Mouse (Mus musculus) cerebellum, adult 2 months (tissue): ENCODE measurements around the gene Elmo3. TPM values are rescaled to one million over a fixed set of nuclear protein-coding genes. Genes with fewer than 3 reads are reported as not detected.
A peak's percentile ranks its signal among the peaks of the same experiment; 100 is the strongest.

ENCODE experiments used
- DNase-seq, 2 experiments: peaks; one replicate each; pipeline ENCODE4 v3.0.0; 2021
- H3K27ac ChIP-seq: fragments of 200-500 bp; 2 replicates; pipeline ENCODE4 v1.5.1; 2012; ENCODE audit warnings: low read length, control low read depth, inconsistent platforms; ENCODE audit not compliant: insufficient read depth
- H3K27me3 ChIP-seq: fragments of 200-500 bp; 2 replicates; pipeline ENCODE4 v1.6.1; 2012; ENCODE audit warnings: inconsistent platforms, mild to moderate bottlenecking, low read length, moderate library complexity; ENCODE audit not compliant: control insufficient read depth, insufficient read depth
- H3K4me1 ChIP-seq: fragments of 200-500 bp; 2 replicates; pipeline ENCODE4 v1.6.1; 2011; ENCODE audit warnings: low read length; ENCODE audit not compliant: control insufficient read depth, insufficient read depth
- H3K4me3 ChIP-seq: fragments of 200-500 bp; replicated peaks from 2 replicates; pipeline ENCODE3; 2011; ENCODE audit warnings: mild to moderate bottlenecking, low read depth, low read length, control low read depth; ENCODE audit not compliant: insufficient read depth
- CTCF ChIP-seq: fragments of 200-500 bp; IDR thresholded peaks from 2 replicates; pipeline ENCODE4 v1.5.1; 2011; ENCODE audit warnings: low read depth, mild to moderate bottlenecking, control low read depth, low read length, moderate library complexity, borderline replicate concordance; ENCODE audit not compliant: insufficient read depth
- POLR2A ChIP-seq: fragments of 200-500 bp; IDR thresholded peaks from 2 replicates; pipeline ENCODE4 v1.6.1; 2011; ENCODE audit warnings: low read length, control low read depth, borderline replicate concordance; ENCODE audit not compliant: insufficient read depth
- WGBS: fragments of 180-500 bp; shearing (Covaris S2); methylation state at CpG from one replicate; pipeline ENCODE4 v1.1.7; 2018; 5-methylcytosine and 5-hydroxymethylcytosine counted together
- polyA plus RNA-seq: library from polyadenylated mRNA; depleted of rRNA; stranded (reverse); fragments of >200 nt; gene quantifications from 2 replicates; pipeline ENCODE4 v1.2.3, GENCODE M21; 2012

The Elmo3 gene
- polyA plus RNA-seq, 1 experiment: 12.4 TPM

DNA sequence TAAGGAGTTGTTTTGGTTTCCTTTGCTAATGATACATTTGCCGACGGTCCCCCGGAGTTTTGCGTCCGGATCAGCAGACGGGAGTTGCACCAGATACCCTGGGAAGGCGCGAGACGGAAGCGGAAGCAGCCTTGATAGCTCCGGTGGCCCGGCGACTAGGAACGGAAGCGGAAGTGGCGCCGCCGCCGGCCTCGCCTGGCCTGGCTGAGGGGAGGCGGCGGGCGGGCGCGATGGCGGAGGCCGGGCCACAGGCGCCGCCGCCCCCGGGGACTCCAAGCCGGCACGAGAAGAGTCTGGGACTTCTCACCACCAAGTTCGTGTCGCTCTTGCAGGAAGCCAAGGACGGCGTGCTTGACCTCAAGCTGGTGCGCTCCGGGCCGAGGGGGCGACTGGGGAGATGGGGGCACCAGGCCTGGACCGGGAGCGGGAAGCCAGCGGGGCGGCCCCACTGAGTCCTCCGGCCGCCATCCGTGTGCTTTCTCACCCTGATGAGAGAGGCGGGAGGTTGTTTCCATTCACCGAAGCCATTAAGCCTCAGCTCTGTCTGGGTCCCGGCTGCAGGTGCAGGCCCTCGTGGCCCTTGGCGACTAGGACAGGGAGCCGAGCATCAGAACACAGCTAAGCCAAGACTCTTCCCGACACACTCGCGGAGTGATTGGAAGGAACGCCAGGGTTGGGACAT is 7.7 kb upstream of the Elmo3 start, which contains the start of gene E2f4:
TSS of gene E2f4 (plus strand) at position 153 of the 682 bp plus-strand sequence.
- DNase-seq: peak; percentile 91 to 94
- TF ChIP-seq POLR2A (peak; percentile 42; the same call in 1 of the 2 replicates), CTCF (no peak)
- WGBS: under 1% methylated on average over 58 of the region's 58 CpGs
- Histone ChIP-seq H3K27me3 (no peaks in the 10 kb centered on the region), H3K4me1 (peaks cover 31% of the 10 kb centered on the region), H3K27ac (peak within 1 kb of the TSS; percentile 59), H3K4me3 (peak within 1 kb of the TSS; percentile 92)

DNA sequence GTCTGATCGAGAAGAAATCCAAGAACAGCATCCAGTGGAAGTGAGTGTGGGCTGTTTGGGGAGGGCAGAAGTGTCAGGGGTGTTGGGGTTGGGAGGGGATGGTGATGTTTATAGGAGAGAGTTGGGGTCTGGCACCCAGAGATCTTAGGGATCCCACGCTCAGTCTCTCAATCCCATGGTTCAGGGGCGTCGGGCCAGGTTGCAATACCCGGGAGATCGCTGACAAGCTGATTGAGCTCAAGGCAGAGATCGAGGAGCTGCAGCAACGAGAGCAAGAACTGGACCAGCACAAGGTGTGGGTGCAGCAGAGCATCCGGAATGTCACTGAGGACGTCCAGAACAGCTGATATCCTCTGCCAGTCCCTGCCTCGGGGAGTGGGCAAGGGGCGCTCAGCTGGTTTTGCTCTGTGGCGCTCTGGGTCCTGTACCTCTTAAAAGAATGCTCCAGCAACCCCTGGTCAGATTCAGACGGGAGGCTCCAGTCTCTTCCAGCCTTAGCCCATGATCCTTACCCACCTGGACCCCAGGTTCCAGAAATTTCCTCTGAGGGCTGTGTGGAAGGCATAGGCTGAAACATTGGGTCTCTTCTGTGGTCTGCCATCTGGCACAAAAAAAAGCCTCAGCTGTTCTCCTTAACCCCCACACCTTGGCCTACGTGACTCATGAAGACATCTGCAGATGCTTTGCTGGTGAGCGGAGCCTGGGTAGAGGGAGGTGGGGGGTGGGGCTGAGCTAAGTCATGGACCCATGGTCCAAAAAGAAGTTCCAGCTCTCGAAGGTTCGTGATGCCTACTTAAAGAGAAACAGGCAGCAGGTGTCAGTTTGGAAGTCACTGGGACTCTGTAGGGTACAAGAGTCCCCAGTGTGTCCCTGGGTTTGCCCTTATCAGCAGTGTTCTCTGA is 6.8 kb upstream of the Elmo3 start:
- Histone ChIP-seq H3K4me1 (peaks cover 24% of the 10 kb centered on the region), H3K4me3 (peak overlapping the region; percentile 92), H3K27ac (no peak overlapping the region), H3K27me3 (no peaks in the 10 kb centered on the region)
- WGBS: 29% methylated on average over 18 of the region's 18 CpGs
- TF ChIP-seq CTCF (no peak), POLR2A (no peak)
- no peak for DNase-seq

DNA sequence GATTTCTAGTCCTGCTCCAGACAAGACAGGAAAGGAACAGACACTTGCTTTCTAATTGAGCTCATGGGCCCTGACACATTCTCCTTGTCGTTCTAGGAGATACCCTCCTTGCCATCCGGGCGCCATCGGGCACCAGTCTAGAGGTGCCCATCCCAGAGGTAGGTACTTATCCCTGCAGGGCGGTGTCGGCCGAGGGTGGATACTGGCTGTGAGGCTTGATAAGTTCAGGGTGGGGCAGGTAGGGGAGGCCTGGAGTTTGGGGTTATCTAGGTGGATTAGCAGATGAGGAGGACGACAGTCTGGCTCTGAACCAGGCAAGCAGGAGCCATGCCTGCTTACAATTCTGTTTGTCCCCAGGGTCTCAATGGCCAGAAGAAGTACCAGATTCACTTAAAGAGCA is 5.4 kb upstream of the Elmo3 start:
- no peak overlapping the region for H3K4me3 ChIP-seq
- H3K4me1 ChIP-seq: peaks cover 24% of the 10 kb centered on the region
- no peak for DNase-seq
- H3K27ac ChIP-seq: no peak overlapping the region
- 94% methylated on average over 8 of the region's 8 CpGs for WGBS
- H3K27me3 ChIP-seq: no peaks in the 10 kb centered on the region
- TF ChIP-seq POLR2A: no peak
- TF ChIP-seq CTCF: no peak

DNA sequence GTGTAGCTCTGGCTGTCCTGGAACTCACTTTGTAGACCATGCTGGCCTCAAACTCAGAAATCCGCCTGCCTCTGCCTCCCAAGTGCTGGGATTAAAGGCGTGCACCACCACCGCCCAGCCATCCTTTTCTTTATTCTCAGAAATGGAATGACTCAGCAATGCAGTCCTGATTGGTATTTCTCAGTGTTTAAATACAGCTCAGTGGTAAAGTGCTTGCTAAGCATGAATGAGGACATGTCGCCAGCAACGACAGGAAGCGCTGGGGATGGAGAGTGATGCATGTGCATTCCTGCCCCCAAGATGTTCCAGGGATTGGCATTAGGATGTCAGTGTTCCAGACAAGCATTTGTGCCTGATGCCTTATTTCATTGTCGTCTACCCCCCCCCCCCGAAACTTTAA is 2.0 kb upstream of the Elmo3 start:
- Histone ChIP-seq H3K4me3 (no peak overlapping the region), H3K27ac (no peak overlapping the region), H3K4me1 (peaks cover 41% of the 10 kb centered on the region), H3K27me3 (no peaks in the 10 kb centered on the region)
- DNase-seq: no peak
- TF ChIP-seq POLR2A (no peak), CTCF (no peak)
- WGBS: 70% methylated on average over 8 of the region's 8 CpGs

DNA sequence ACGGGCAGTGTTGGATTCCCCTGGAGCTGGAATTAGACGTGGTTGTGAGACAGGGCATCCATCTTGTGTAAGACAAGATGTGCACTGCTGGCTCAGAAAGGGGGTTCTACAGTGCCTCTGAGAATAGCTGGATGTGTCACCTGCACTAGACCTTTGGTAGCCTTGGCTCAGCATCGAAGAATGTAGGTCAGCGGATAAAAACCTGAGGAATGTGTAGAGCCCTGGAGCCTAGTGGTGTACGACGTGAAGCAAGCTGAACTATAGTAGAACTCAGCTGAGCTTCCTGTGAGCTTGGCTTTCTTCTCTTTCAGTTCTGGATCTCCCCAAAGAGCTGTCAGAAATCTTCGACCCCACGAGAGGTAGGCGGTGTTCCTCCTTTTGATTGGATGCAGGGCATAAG is 1.5 kb upstream of the Elmo3 start:
- peak in 1 of 2 experiments; percentile 20 for DNase-seq
- H3K4me1 ChIP-seq: peaks cover 41% of the 10 kb centered on the region
- no peak overlapping the region for H3K27ac ChIP-seq
- no peak for TF ChIP-seq CTCF
- no peak for TF ChIP-seq POLR2A
- H3K4me3 ChIP-seq: no peak overlapping the region
- no peaks in the 10 kb centered on the region for H3K27me3 ChIP-seq
- WGBS: 66% methylated on average over 9 of the region's 9 CpGs

DNA sequence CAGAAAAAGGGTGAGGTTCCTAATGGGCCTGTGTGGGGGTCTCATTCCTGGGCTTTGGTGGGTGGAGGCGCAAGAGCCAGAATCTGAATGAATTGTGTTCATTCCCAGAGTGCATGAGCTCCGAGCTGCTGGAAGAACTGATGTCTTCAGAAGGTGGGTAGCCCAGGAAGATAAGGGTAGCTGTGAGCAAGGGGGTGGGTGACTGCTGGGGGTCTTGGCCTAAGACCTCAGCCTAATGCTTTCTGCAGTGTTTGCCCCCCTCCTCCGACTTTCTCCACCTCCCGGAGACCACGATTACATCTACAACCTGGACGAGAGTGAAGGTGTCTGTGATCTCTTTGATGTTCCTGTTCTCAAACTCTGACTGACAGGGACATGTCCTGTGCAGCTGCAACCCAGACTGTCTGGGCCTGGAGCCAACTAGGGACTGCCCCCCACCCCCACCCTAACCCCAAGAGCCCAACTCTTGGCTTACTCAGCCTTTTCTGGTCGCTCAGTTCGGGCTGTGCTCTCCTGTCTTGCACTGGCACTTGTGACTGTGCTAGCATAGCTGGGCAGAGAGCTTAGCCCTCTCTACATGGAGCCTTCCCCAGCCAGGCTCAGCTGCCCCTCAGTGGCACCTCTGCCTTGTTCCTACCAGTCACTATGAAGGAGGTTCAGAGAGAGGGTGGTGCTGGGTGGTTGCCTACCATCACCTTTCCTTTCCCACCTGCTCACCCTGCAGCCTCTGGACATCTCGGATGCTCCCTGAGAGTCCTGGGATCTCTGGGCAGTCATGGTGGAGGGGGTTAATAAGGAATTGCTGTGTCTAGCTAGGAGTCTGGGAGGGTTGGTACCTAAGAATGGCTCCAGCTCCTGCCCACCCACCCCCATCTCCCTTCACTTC is 833 bp upstream of the Elmo3 start:
- WGBS: 38% methylated on average over 9 of the region's 9 CpGs
- TF ChIP-seq CTCF (no peak), POLR2A (no peak)
- Histone ChIP-seq H3K27me3 (no peaks in the 10 kb centered on the region), H3K27ac (peak overlapping the region; percentile 56), H3K4me3 (no peak overlapping the region), H3K4me1 (peaks cover 44% of the 10 kb centered on the region)
- no peak for DNase-seq

DNA sequence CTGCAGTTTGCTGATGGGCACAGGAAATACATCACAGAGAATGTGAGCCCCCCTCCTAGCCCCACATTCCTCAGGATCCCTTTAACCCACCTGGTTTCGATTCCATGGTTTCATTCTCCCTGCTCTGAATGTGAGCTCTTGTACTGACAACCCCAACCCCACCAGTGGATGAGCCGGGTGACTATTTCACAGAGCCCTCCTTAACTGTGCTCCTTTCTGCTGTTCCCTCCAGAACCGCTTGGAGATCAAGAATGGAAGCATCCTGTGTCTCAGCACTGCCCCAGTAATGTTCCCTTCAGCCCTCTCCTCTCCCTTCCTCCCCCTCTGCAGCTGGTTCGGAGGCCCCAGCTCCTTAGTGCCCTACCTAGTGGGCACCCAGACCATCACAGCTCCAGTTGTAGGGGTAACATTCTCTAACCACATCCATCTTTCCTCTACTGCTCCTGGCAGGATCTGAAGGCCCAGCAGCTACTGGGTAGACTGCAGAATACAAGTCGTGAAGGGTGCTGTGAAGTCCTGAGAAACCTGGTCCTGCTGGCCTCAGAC is 818 bp downstream of the Elmo3 start:
- H3K27me3 ChIP-seq: no peaks in the 10 kb centered on the region
- TF ChIP-seq CTCF: 0 out of 2 replicates have a peak, but pooled peaks have one; percentile 14
- no peak for TF ChIP-seq POLR2A
- peak in 1 of 2 experiments; percentile 51 for DNase-seq
- peak overlapping the region; percentile 88 for H3K27ac ChIP-seq
- H3K4me1 ChIP-seq: peaks cover 53% of the 10 kb centered on the region
- H3K4me3 ChIP-seq: peak overlapping the region; percentile 58
- WGBS: 36% methylated on average over 5 of the region's 5 CpGs
